Mouse (Mus musculus) midbrain, embryonic 16.5 days (tissue): ENCODE measurements around the gene Plekho2. TPM values are rescaled to one million over a fixed set of nuclear protein-coding genes. Genes with fewer than 3 reads are reported as not detected.

Source experiments
- ATAC-seq: fragments of 200-750 bp; cut with Nextera tagmentation; 2 replicates; pipeline ENCODE4 v1.8.0; 2017; ENCODE audit warnings: moderate TSS enrichment
- H3K27ac ChIP-seq: fragments of 300-500 bp; sonication (generic); 2 replicates; pipeline ENCODE4 v1.5.1; 2014; ENCODE audit warnings: mild to moderate bottlenecking, low read length, mixed read lengths
- H3K27me3 ChIP-seq: fragments of 300-500 bp; sonication (generic); 2 replicates; pipeline ENCODE4 v1.6.1; 2014; ENCODE audit warnings: low read depth, low read length, mixed read lengths; ENCODE audit not compliant: control insufficient read depth, insufficient read depth
- H3K36me3 ChIP-seq: fragments of 300-500 bp; sonication (generic); 2 replicates; pipeline ENCODE4 v1.6.1; 2014; ENCODE audit warnings: mild to moderate bottlenecking, low read length, moderate library complexity, mixed read lengths; ENCODE audit not compliant: control insufficient read depth, insufficient read depth
- H3K4me1 ChIP-seq: fragments of 300-500 bp; sonication (generic); 2 replicates; pipeline ENCODE4 v1.6.1; 2014; ENCODE audit warnings: mild to moderate bottlenecking, low read length, mixed read lengths; ENCODE audit not compliant: control insufficient read depth, insufficient read depth
- H3K4me2 ChIP-seq: fragments of 300-500 bp; sonication (generic); 2 replicates; pipeline ENCODE4 v1.6.1; 2014; ENCODE audit warnings: mild to moderate bottlenecking, low read length, mixed read lengths
- H3K4me3 ChIP-seq: fragments of 300-500 bp; sonication (generic); 2 replicates; pipeline ENCODE4 v1.5.1; 2014; ENCODE audit warnings: low read depth, mild to moderate bottlenecking, low read length, moderate library complexity, mixed read lengths
- H3K9ac ChIP-seq: fragments of 300-500 bp; sonication (generic); 2 replicates; pipeline ENCODE4 v1.6.1; 2014; ENCODE audit warnings: low read depth, low read length, mixed read lengths
- H3K9me3 ChIP-seq: fragments of 300-500 bp; sonication (generic); replicated peaks from 2 replicates; pipeline ENCODE4 v1.6.1; 2014; ENCODE audit warnings: mild to moderate bottlenecking, low read length, mixed read lengths; ENCODE audit not compliant: control insufficient read depth, poor library complexity, severe bottlenecking
- WGBS: fragments of 180-500 bp; shearing (Covaris S2); extraction: QIAGEN DNeasy Blood & Tissue Kit; methylation state at CpG from one replicate; pipeline ENCODE4 v1.1.7; 2014; 5-methylcytosine and 5-hydroxymethylcytosine counted together
- polyA plus RNA-seq: library from polyadenylated mRNA; unstranded; fragments of >200 nt; fragmentation: Nextera tagmentation; extraction: Ambion mirVana; gene quantifications from 2 replicates; pipeline ENCODE4 v1.2.1, GENCODE M21; 2015

Gene Plekho2
- polyA plus RNA-seq, 1 experiment from 2014 or later: 3.8 TPM

DNA sequence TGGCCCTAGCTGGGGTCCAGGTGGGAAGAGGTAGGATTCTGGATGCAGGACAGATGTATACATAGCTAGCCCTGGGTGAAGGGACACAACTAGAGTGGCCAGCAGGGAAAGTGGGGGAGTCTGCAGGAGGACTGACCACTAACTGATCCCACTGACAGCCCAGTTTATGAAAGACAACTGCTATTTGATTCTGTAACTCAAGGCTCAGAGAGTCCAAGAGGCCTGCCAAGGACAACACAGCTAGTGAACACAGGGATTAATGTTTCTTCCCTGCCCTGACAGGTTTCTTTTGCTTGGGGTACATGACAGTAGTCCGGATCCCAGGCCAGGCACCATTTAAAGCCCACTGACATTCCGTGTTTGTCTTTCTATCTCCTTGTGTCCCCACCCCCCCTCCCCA lies 27.3 kb upstream of the Plekho2 start:
- ATAC-seq: no peak
- Histone ChIP-seq H3K27ac (no peak overlapping the region), H3K4me2 (no peak overlapping the region), H3K27me3 (peaks cover 3% of the 10 kb centered on the region; the same call in 1 of the 2 replicates), H3K9me3 (no peaks in the 10 kb centered on the region), H3K9ac (no peak overlapping the region), H3K36me3 (no peaks in the 10 kb centered on the region), H3K4me1 (0 out of 2 replicates have a peak, but pooled peaks cover 2% of the 10 kb centered on the region), H3K4me3 (no peak overlapping the region)
- 57% methylated on average over 2 of the region's 2 CpGs for WGBS

- H3K27me3 ChIP-seq: peaks cover 3% of the 10 kb centered on the region; the same call in 1 of the 2 replicates
- no peak overlapping the region for H3K9ac ChIP-seq
- ATAC-seq: no peak
- no peak overlapping the region for H3K27ac ChIP-seq
- H3K4me3 ChIP-seq: no peak overlapping the region
- no peak overlapping the region for H3K4me2 ChIP-seq
- H3K4me1 ChIP-seq: 0 out of 2 replicates have a peak, but pooled peaks cover 2% of the 10 kb centered on the region
- H3K9me3 ChIP-seq: no peaks in the 10 kb centered on the region
- WGBS: 40% methylated on average over 9 of the region's 9 CpGs
- no peaks in the 10 kb centered on the region for H3K36me3 ChIP-seq
These were observed 26.7 kb upstream of the Plekho2 start for GRCm38 (mm10) chr9:65606321-65607109.

GRCm38 (mm10) chr9:65605471-65606136 lies 25.8 kb upstream of the Plekho2 start:
- Histone ChIP-seq H3K27ac (no peak overlapping the region), H3K9me3 (no peaks in the 10 kb centered on the region), H3K4me3 (peak overlapping the region; percentile 27), H3K27me3 (peaks cover 3% of the 10 kb centered on the region; the same call in 1 of the 2 replicates), H3K36me3 (no peaks in the 10 kb centered on the region), H3K4me2 (peak overlapping the region; percentile 57), H3K4me1 (0 out of 2 replicates have a peak, but pooled peaks cover 2% of the 10 kb centered on the region), H3K9ac (peak overlapping the region; percentile 58; the same call in 1 of the 2 replicates)
- ATAC-seq: peak; percentile 84
- WGBS: 7% methylated on average over 9 of the region's 9 CpGs

GRCm38 (mm10) chr9:65603401-65604102 lies 23.7 kb upstream of the Plekho2 start:
- Histone ChIP-seq H3K36me3 (no peaks in the 10 kb centered on the region), H3K27me3 (peaks cover 3% of the 10 kb centered on the region; the same call in 1 of the 2 replicates), H3K27ac (no peak overlapping the region), H3K9ac (no peak overlapping the region), H3K9me3 (no peaks in the 10 kb centered on the region), H3K4me2 (no peak overlapping the region), H3K4me1 (peaks cover 2% of the 10 kb centered on the region; the same call in 1 of the 2 replicates), H3K4me3 (no peak overlapping the region)
- no peak for ATAC-seq
- WGBS: 53% methylated on average over 8 of the region's 8 CpGs

- ATAC-seq: no peak
- Histone ChIP-seq H3K9me3 (no peaks in the 10 kb centered on the region), H3K27me3 (no peaks in the 10 kb centered on the region), H3K36me3 (no peaks in the 10 kb centered on the region), H3K4me2 (no peak overlapping the region), H3K4me3 (no peak overlapping the region), H3K4me1 (peaks cover 2% of the 10 kb centered on the region; the same call in 1 of the 2 replicates), H3K27ac (no peak overlapping the region), H3K9ac (no peak overlapping the region)
- WGBS: 78% methylated on average over 2 of the region's 2 CpGs
These were observed 21.1 kb upstream of the Plekho2 start for GRCm38 (mm10) chr9:65600951-65601350.

DNA sequence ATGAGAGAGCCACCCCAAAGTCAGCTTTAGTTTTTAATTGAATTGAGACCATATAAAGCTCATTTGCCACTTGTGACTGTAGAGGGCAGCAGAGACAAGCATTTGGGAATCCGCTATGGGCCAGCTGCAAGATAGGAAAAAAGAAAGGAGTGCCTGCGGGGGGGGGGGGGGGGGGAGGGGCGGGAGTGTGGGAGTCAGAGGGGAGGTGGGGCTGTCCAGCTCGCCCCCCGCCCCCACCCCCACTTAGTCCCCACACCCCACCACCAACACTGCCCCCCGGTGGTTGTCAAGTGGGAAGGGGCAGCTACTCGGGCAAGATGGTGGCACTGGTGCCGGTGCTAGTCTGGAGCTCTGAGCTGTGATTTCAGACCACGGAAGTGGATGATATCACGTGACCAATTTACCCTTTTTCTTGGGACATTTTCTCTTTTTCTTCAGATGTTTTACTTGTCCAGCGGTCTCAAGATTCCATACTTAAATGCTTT lies 19.0 kb upstream of the Plekho2 start:
- H3K27me3 ChIP-seq: no peaks in the 10 kb centered on the region
- no peak for ATAC-seq
- H3K36me3 ChIP-seq: no peaks in the 10 kb centered on the region
- H3K9me3 ChIP-seq: no peaks in the 10 kb centered on the region
- WGBS: 43% methylated on average over 9 of the region's 11 CpGs
- H3K9ac ChIP-seq: no peak overlapping the region
- H3K4me3 ChIP-seq: no peak overlapping the region
- H3K4me2 ChIP-seq: no peak overlapping the region
- H3K4me1 ChIP-seq: no peaks in the 10 kb centered on the region; the same call in 1 of the 2 replicates
- H3K27ac ChIP-seq: no peak overlapping the region

DNA sequence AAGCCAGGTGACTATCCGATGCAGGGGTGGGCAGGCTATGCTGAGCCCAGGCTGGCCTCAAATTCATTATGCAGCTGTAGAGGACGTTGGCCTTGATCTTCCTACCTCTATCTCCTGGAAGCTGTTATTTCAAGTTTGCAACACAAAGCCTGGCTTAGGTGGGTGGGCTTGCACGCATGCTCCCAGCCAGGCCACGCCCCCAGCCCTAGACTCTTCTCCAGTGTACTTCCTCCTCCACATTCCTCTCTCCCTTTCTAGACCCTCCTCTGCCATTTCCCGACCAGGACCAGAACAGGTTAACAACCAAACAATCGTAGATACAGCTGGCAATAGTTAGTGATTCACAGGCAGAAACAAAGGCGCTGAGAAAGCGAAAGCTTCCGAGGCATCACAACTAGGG lies 13.8 kb upstream of the Plekho2 start:
- Histone ChIP-seq H3K9ac (no peak overlapping the region), H3K27ac (no peak overlapping the region), H3K4me3 (no peak overlapping the region), H3K4me2 (no peak overlapping the region), H3K36me3 (no peaks in the 10 kb centered on the region), H3K27me3 (no peaks in the 10 kb centered on the region), H3K4me1 (no peaks in the 10 kb centered on the region; the same call in 1 of the 2 replicates), H3K9me3 (no peaks in the 10 kb centered on the region)
- no peak for ATAC-seq
- 91% methylated on average over 9 of the region's 9 CpGs for WGBS

- Histone ChIP-seq H3K4me1 (peaks cover 7% of the 10 kb centered on the region), H3K27ac (no peak overlapping the region), H3K9me3 (no peaks in the 10 kb centered on the region), H3K4me3 (no peak overlapping the region), H3K9ac (no peak overlapping the region), H3K36me3 (no peaks in the 10 kb centered on the region), H3K4me2 (no peak overlapping the region), H3K27me3 (no peaks in the 10 kb centered on the region)
- 95% methylated on average over 3 of the region's 3 CpGs for WGBS
- no peak for ATAC-seq
These were observed 12.9 kb upstream of the Plekho2 start for GRCm38 (mm10) chr9:65592721-65593120.
